Comparison of ENCODE assay signal across 19 mouse cellular contexts in the genomic region with DNA sequence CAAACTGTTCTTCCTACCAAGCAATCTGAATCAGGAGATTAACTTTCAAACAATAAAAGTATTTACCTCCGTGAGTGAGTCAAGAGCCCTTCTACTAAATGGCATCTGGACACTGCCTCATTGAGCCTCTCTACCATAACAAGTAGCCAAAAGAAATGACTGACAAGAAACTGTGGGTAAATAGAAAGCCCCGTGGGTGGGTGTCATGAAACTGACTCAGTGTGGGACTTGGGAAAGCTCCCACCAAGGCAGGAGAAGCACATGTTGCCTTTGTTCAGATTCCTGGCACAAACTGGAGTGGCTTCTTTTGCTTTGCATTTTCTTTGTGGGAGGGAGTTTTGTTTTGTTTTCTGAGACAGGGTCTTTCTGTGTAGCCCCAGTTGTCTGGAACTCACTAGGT. TPM values are rescaled to one million over a fixed set of nuclear protein-coding genes. Genes with fewer than 3 reads are reported as not detected.
DNase-seq lines count a peak whose midpoint lies in the region; ATAC-seq and TF ChIP-seq lines count a peak whose summit lies in the region.
"Had no signal": no experiment of that assay in that cellular context is flagged by ENCODE, and none has a peak within 500 bp of the region (broad histone marks: within the 10 kb centered on the region; RNA-seq: fewer than 3 reads in every experiment).

No protein-coding gene starts in this region.

- H3K27me3 ChIP-seq in stomach, postnatal 0 days (ENCODE audit: control insufficient read depth, insufficient read depth, low read length), result no peaks in the 10 kb centered on the region
- no peaks in the 10 kb centered on the region for H3K27me3 ChIP-seq in midbrain, embryonic 16.5 days (ENCODE audit: control insufficient read depth, insufficient read depth, low read depth, low read length)
- H3K27me3 ChIP-seq: forebrain, embryonic 13.5 days; hindbrain, embryonic 12.5 days; limb, embryonic 12.5 days; stomach, embryonic 15.5 days had no signal

- no peaks in the 10 kb centered on the region for H3K4me1 ChIP-seq in stomach, postnatal 0 days (replicated peaks; ENCODE audit: control insufficient read depth, insufficient read depth)
- peaks cover 6% of the 10 kb centered on the region for H3K4me1 ChIP-seq in midbrain, embryonic 16.5 days (ENCODE audit: control insufficient read depth, insufficient read depth, low read length)
- H3K4me1 ChIP-seq: hindbrain, embryonic 12.5 days; stomach, embryonic 15.5 days had no signal

- ATAC-seq in stomach, postnatal 0 days (ENCODE audit: low FRiP score, low TSS enrichment), result no peak
- no peak for ATAC-seq in midbrain, embryonic 16.5 days
- ATAC-seq: forebrain, embryonic 13.5 days; liver, postnatal 0 days had no signal

- no peaks in the 10 kb centered on the region for H3K9me3 ChIP-seq in stomach, postnatal 0 days (ENCODE audit: control insufficient read depth, low read length)
- no peaks in the 10 kb centered on the region for H3K9me3 ChIP-seq in midbrain, embryonic 16.5 days (replicated peaks; ENCODE audit: control insufficient read depth, low read length, poor library complexity, severe bottlenecking)
- H3K9me3 ChIP-seq: forebrain, embryonic 13.5 days; hindbrain, embryonic 12.5 days; limb, embryonic 12.5 days; stomach, embryonic 15.5 days had no signal

- WGBS in stomach, postnatal 0 days, result 55% methylated on average over 2 of the region's 2 CpGs
- 32% methylated on average over 2 of the region's 2 CpGs for WGBS in midbrain, embryonic 16.5 days

- H3K4me2 ChIP-seq in stomach, postnatal 0 days (replicated peaks; ENCODE audit: low read depth), result no peak overlapping the region
- no peak overlapping the region for H3K4me2 ChIP-seq in midbrain, embryonic 16.5 days (ENCODE audit: low read length)
- H3K4me2 ChIP-seq: forebrain, embryonic 13.5 days; hindbrain, embryonic 12.5 days; limb, embryonic 12.5 days; liver, embryonic 11.5 days; stomach, embryonic 15.5 days had no signal

- H3K9ac ChIP-seq in stomach, postnatal 0 days (ENCODE audit: low read length), result no peak overlapping the region
- H3K9ac ChIP-seq in midbrain, embryonic 16.5 days (ENCODE audit: low read depth, low read length), result no peak overlapping the region
- H3K9ac ChIP-seq: forebrain, embryonic 13.5 days; hindbrain, embryonic 12.5 days; limb, embryonic 12.5 days; liver, postnatal 0 days; stomach, embryonic 15.5 days had no signal

- DNase-seq in layer of hippocampus, adult 2 months (ENCODE audit: low spot score in 2 of 2), result no peak
- DNase-seq in layer of hippocampus, adult 11-12 months (ENCODE audit: low spot score), result no peak
- peak; percentile 50 to 57 for DNase-seq in right cerebral cortex, adult 2 months (ENCODE audit: low spot score in 2 of 2)
- no peak for DNase-seq in right cerebral cortex, postnatal 4 days
- DNase-seq in R1 (ENCODE audit: low read depth, low spot score), result peak; percentile 34
- no peak for DNase-seq in stomach, postnatal 0 days (ENCODE audit: low spot score)
- DNase-seq: cerebellum, adult 8-10 months; cerebellum, postnatal 36 days; gastrocnemius, postnatal 14 days; kidney, postnatal 10 days; liver, postnatal 0 days; thymus, adult 18-20 months had no signal

- peak overlapping the region; percentile 59 for H3K27ac ChIP-seq in layer of hippocampus, adult 2 months
- peak overlapping the region; percentile 63; the same call in 1 of the 2 replicates for H3K27ac ChIP-seq in stomach, postnatal 0 days (replicated peaks)
- no peak overlapping the region for H3K27ac ChIP-seq in midbrain, embryonic 16.5 days (ENCODE audit: low read length)
- H3K27ac ChIP-seq: forebrain, embryonic 13.5 days; hindbrain, embryonic 12.5 days; limb, embryonic 12.5 days; macrophage; stomach, embryonic 15.5 days had no signal

- no peak for TF ChIP-seq CTCF in layer of hippocampus, adult 2 months (conservative IDR thresholded peaks at IDR 0.05)
- no peak for TF ChIP-seq CTCF in stomach, postnatal 0 days (IDR thresholded peaks at IDR 0.05; ENCODE audit: low read depth)

- TF ChIP-seq EP300 in stomach, postnatal 0 days (optimal IDR thresholded peaks at IDR 0.05), result no peak

- 0 out of 2 replicates have a peak, but pooled peaks cover 2% of the 10 kb centered on the region for H3K36me3 ChIP-seq in stomach, postnatal 0 days (ENCODE audit: control insufficient read depth, insufficient read depth, low read length)
- no peaks in the 10 kb centered on the region for H3K36me3 ChIP-seq in midbrain, embryonic 16.5 days (ENCODE audit: control insufficient read depth, insufficient read depth, low read length)
- H3K36me3 ChIP-seq: hindbrain, embryonic 12.5 days; limb, embryonic 12.5 days; stomach, embryonic 15.5 days had no signal

- H3K4me3 ChIP-seq in layer of hippocampus, adult 2 months, result no peak overlapping the region
- no peak overlapping the region for H3K4me3 ChIP-seq in stomach, postnatal 0 days (ENCODE audit: low read depth, low read length)
- H3K4me3 ChIP-seq in midbrain, embryonic 16.5 days (ENCODE audit: low read depth, low read length), result no peak overlapping the region
- H3K4me3 ChIP-seq: forebrain, embryonic 13.5 days; hindbrain, embryonic 12.5 days; limb, embryonic 12.5 days; stomach, embryonic 15.5 days had no signal

RNA-seq across cellular contexts. Expression of gene Tom1l2, which starts 16.9 kb away (rescaled TPM):
- 100 to 1,000 TPM; 180 to 189 TPM for total RNA-seq in layer of hippocampus, adult 2 months (2021)
- polyA plus RNA-seq in stomach, postnatal 0 days (2015; fragmentation: Nextera tagmentation; extraction: Ambion mirVana), result 15.9 and 19.4 TPM in 2 replicates
- 66.4 and 74.6 TPM in 2 replicates for polyA plus RNA-seq in midbrain, embryonic 16.5 days (2015; fragmentation: Nextera tagmentation; extraction: Ambion mirVana)

RNA-seq across cellular contexts. Expression of gene Drc3, which starts 17.4 kb away (rescaled TPM):
- total RNA-seq in layer of hippocampus, adult 2 months (2021), result 1 to 10 TPM; 6.4 to 8.0 TPM
- 0.69 and 0.93 TPM in 2 replicates for polyA plus RNA-seq in stomach, postnatal 0 days (2015; fragmentation: Nextera tagmentation; extraction: Ambion mirVana)
- polyA plus RNA-seq in midbrain, embryonic 16.5 days (2015; fragmentation: Nextera tagmentation; extraction: Ambion mirVana), result 6.6 and 7.1 TPM in 2 replicates
- polyA plus RNA-seq: macrophage had no signal

Comparison
In these comparisons a context has a peak if more than half of its experiments do, and no peak if none do; other contexts are left out.
1. DNase-seq: peak in right cerebral cortex, adult 2 months (2 of 2) and R1 (single experiment); none in layer of hippocampus, adult 2 months (0 of 2), layer of hippocampus, adult 11-12 months (single experiment), right cerebral cortex, postnatal 4 days (single experiment) and stomach, postnatal 0 days (single experiment).